Mouse (Mus musculus) thymus, adult 2 months (tissue): ENCODE results near the gene Clasp2. TPM values are rescaled to one million over a fixed set of nuclear protein-coding genes. Genes with fewer than 3 reads are reported as not detected.

Experiments
- DNase-seq: peaks from one replicate; pipeline ENCODE4 v3.0.0; 2021
- H3K27ac ChIP-seq: fragments of 200-500 bp; 2 replicates; pipeline ENCODE4 v1.5.1; 2012; ENCODE audit warnings: low read length, control low read depth; ENCODE audit not compliant: control insufficient read depth, insufficient read depth
- H3K27me3 ChIP-seq: fragments of 200-500 bp; 2 replicates; pipeline ENCODE4 v1.6.1; 2012; ENCODE audit warnings: mild to moderate bottlenecking, low read length, moderate library complexity, mixed read lengths; ENCODE audit not compliant: control insufficient read depth, insufficient read depth
- H3K36me3 ChIP-seq: fragments of 200-500 bp; 2 replicates; pipeline ENCODE4 v1.6.1; 2012; ENCODE audit warnings: mild to moderate bottlenecking, low read length, moderate library complexity; ENCODE audit not compliant: control insufficient read depth, insufficient read depth
- H3K4me1 ChIP-seq: fragments of 200-500 bp; replicated peaks from 2 replicates; pipeline ENCODE4 v1.6.1; 2012; ENCODE audit warnings: low read length; ENCODE audit not compliant: control insufficient read depth, insufficient read depth
- H3K4me3 ChIP-seq: fragments of 200-500 bp; 2 replicates; pipeline ENCODE4 v1.5.1; 2012; ENCODE audit warnings: mild to moderate bottlenecking, low read length, control low read depth, moderate library complexity; ENCODE audit not compliant: control insufficient read depth, insufficient read depth
- CTCF ChIP-seq: fragments of 200-500 bp; IDR thresholded peaks from 2 replicates; pipeline ENCODE4 v1.5.1; 2012; ENCODE audit warnings: mild to moderate bottlenecking, control low read depth, low read length, moderate library complexity, borderline replicate concordance; ENCODE audit not compliant: control insufficient read depth, poor library complexity, insufficient read depth; ENCODE audit errors: extremely low read depth
- POLR2A ChIP-seq: fragments of 200-500 bp; IDR thresholded peaks from 2 replicates; pipeline ENCODE4 v1.6.1; 2012; ENCODE audit warnings: mild to moderate bottlenecking, low read length, control low read depth, moderate library complexity; ENCODE audit not compliant: control insufficient read depth, poor library complexity, insufficient read depth; ENCODE audit errors: extremely low read depth
- WGBS: fragments of 180-500 bp; shearing (Covaris S2); methylation state at CpG from one replicate; pipeline ENCODE4 v1.1.7; 2018; 5-methylcytosine and 5-hydroxymethylcytosine counted together
- polyA plus RNA-seq: library from polyadenylated mRNA; depleted of rRNA; stranded (reverse); fragments of >200 nt; gene quantifications from 2 replicates; pipeline ENCODE4 v1.2.3, GENCODE M21; 2012

Clasp2 gene
- polyA plus RNA-seq, 1 experiment = 12.6 TPM

DNA sequence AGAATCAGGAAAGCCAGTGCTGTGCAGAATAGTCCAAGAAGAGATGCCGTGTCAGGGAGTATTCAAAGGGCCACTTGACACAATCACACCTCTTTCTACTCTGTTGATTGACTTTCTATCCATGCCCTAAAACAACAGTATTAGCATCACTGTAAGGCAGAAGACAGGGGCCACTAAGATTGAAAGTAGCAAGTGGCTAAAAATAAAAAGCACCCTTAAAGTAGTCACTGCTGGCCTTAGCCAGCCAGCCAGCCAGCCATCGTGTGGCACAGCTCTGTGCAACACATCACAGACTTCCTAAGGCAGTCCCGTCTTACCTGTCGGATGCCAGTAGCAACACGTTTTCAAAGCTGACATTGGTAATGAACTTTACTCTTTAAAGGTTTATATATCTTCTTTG, 55.9 kb downstream of the Clasp2 start:
- WGBS = 97% methylated on average over 5 of the region's 5 CpGs
- no peak overlapping the region for H3K4me3 ChIP-seq
- H3K27ac ChIP-seq = no peak overlapping the region
- TF ChIP-seq CTCF (no peak), POLR2A (no peak)
- H3K4me1 ChIP-seq = peaks cover 6% of the 10 kb centered on the region; the same call in 1 of the 2 replicates
- no peak for DNase-seq
- H3K27me3 ChIP-seq = no peaks in the 10 kb centered on the region
- H3K36me3 ChIP-seq = no peaks in the 10 kb centered on the region

DNA sequence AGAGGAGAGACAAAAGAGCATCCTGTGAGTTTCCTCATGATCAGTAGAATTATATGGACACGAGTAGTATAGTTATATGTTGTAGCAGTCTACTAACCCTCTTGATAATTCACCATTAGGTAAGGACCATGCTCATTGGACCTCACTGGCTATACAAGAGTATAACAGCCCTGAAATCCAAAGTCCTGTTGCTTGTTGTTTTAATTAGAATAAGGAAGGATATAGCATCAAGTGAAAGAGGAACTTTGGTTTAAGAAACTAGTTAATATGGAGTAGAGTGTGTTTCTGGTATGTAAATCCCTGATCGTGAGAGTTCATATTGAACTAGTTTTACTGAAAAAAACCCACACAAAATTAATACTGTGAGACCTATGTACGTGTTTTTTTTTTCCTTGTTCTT, 59.4 kb downstream of the Clasp2 start:
- no peaks in the 10 kb centered on the region for H3K4me1 ChIP-seq
- no peak for TF ChIP-seq POLR2A
- no peak for TF ChIP-seq CTCF
- H3K27ac ChIP-seq = no peak overlapping the region
- 64% methylated on average over 3 of the region's 3 CpGs for WGBS
- no peaks in the 10 kb centered on the region for H3K27me3 ChIP-seq
- DNase-seq = no peak
- H3K36me3 ChIP-seq = no peaks in the 10 kb centered on the region
- no peak overlapping the region for H3K4me3 ChIP-seq

- DNase-seq = no peak
- Histone ChIP-seq H3K4me3 (no peak overlapping the region), H3K27ac (no peak overlapping the region), H3K27me3 (no peaks in the 10 kb centered on the region), H3K36me3 (no peaks in the 10 kb centered on the region), H3K4me1 (no peaks in the 10 kb centered on the region)
- 93% methylated on average over 3 of the region's 3 CpGs for WGBS
- TF ChIP-seq POLR2A = no peak
- TF ChIP-seq CTCF = no peak
Observed at GRCm38 (mm10) chr9:113802734-113803133, 61.5 kb downstream of the Clasp2 start.

DNA sequence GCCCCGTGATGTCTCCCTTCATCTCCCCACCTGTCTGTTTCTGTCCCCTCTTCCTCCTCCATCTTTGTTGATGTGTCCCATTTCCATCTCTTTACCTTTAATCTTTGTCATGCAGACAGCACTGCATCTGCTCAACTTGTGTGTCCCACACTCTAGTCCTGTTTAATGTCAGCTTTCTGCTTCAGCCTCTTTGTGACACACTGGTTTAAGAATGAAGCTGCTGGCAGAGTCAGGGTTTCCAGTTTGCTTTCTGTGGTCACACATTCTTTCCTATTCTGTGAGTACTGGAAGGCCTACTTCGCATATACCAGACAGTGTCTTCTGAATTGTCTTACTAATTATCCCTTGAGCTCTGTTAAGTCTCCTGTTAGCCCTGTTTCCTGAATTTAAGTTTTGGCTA, 62.5 kb downstream of the Clasp2 start:
- H3K27ac ChIP-seq = no peak overlapping the region
- DNase-seq = no peak
- 91% methylated on average over 2 of the region's 2 CpGs for WGBS
- H3K36me3 ChIP-seq = no peaks in the 10 kb centered on the region
- H3K27me3 ChIP-seq = no peaks in the 10 kb centered on the region
- no peak overlapping the region for H3K4me3 ChIP-seq
- no peak for TF ChIP-seq CTCF
- TF ChIP-seq POLR2A = no peak
- no peaks in the 10 kb centered on the region for H3K4me1 ChIP-seq

DNA sequence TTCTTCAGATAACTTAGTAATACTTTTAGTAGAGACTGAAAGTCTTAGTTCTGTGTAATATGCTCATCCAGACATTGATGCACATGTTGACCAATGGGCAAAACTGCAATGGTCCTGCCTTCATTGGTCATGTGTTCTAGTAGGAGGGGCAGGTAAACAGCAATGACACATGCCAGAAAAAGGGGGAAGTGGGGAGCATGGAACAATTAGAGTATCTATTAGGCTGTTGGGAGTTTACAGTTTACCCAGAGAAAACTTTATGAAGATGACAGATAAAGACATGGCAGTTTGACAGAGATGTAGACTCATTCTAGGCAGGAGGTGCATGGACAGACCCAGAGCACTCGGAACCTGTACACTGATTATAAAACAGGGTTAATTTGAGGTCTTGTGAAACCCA, 64.1 kb downstream of the Clasp2 start:
- WGBS = 97% methylated on average over 1 of the region's 1 CpGs
- Histone ChIP-seq H3K4me1 (no peaks in the 10 kb centered on the region), H3K27ac (no peak overlapping the region), H3K4me3 (no peak overlapping the region), H3K27me3 (no peaks in the 10 kb centered on the region), H3K36me3 (no peaks in the 10 kb centered on the region)
- no peak for TF ChIP-seq POLR2A
- no peak for TF ChIP-seq CTCF
- no peak for DNase-seq

DNA sequence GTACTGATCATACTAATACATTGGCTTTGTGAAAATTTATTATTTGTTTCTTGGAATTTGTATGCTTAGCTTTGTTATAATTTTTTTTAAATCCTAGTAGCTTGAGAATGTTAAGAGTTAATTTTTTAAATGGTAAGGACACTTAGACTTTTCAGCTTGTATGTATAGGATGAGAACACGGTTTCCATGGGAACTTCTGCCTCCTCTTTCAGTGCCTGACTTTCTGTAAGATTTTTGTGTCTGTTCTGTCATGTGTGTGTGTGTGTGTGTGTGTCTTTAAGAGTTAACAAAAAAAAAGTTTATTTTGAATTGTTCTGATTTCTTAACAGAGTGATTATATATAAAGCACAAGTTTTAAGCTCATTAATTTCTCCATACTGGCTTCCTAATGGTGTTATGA, 70.1 kb downstream of the Clasp2 start:
- no peak for DNase-seq

More for the DNA sequence above, 70.1 kb downstream of the Clasp2 start:
- 88% methylated on average over 1 of the region's 1 CpGs for WGBS
- H3K4me3 ChIP-seq = no peak overlapping the region
- no peaks in the 10 kb centered on the region for H3K36me3 ChIP-seq
- H3K27me3 ChIP-seq = no peaks in the 10 kb centered on the region
- H3K4me1 ChIP-seq = no peaks in the 10 kb centered on the region
- TF ChIP-seq POLR2A = no peak
- TF ChIP-seq CTCF = no peak
- no peak overlapping the region for H3K27ac ChIP-seq
